Mouse (Mus musculus) kidney, adult 8-10 months (tissue): ENCODE data around the gene Gm28053.
"Not testable (repeated sequence)": the region's sequence is repeated elsewhere in the genome, so short reads cannot be mapped to it uniquely, and the experiment has no call there.

Source experiments
- DNase-seq, 2 experiments: peaks; one replicate each; pipeline ENCODE4 v3.0.0; 2022

The Gm28053 gene

GRCm38 (mm10) chr6:48718455-48718854 lies at the start of gene Gm28053, which contains the start of gene Gimap7:
Gene Gm28053 (plus strand): TSS chr6:48718607.
Gene Gimap7 (plus strand): TSS chr6:48718621.
- no peak for DNase-seq

GRCm38 (mm10) chr6:48669446-48669969 lies 48.9 kb upstream of the Gm28053 start:
- no peak for DNase-seq

- no peak for DNase-seq
Observed at GRCm38 (mm10) chr6:48674291-48675058, 43.9 kb upstream of the Gm28053 start.

GRCm38 (mm10) chr6:48675400-48675930 lies 42.9 kb upstream of the Gm28053 start:
- DNase-seq = no peak

- DNase-seq = peak; percentile 71 to 73
Observed at GRCm38 (mm10) chr6:48675931-48676859, 42.2 kb upstream of the Gm28053 start, which contains the start of gene Gimap9. Gene Gimap9 (plus strand): TSS chr6:48676129.

- DNase-seq = no peak
Observed at GRCm38 (mm10) chr6:48676860-48677415, 41.5 kb upstream of the Gm28053 start.

GRCm38 (mm10) chr6:48677492-48678345 lies 40.7 kb upstream of the Gm28053 start:
- DNase-seq = no peak

- DNase-seq = no peak
Observed at GRCm38 (mm10) chr6:48678391-48678790, 40.0 kb upstream of the Gm28053 start.

GRCm38 (mm10) chr6:48679701-48680100 lies 38.7 kb upstream of the Gm28053 start:
- no peak for DNase-seq

GRCm38 (mm10) chr6:48680421-48680820 lies 38.0 kb upstream of the Gm28053 start:
- no peak for DNase-seq

GRCm38 (mm10) chr6:48681472-48682090 lies 36.8 kb upstream of the Gm28053 start:
- DNase-seq = peak in 1 of 2 experiments; percentile 28

GRCm38 (mm10) chr6:48682271-48682670 lies 36.1 kb upstream of the Gm28053 start:
- no peak for DNase-seq

GRCm38 (mm10) chr6:48683263-48683821 lies 35.1 kb upstream of the Gm28053 start:
- DNase-seq = not testable (repeated sequence)

- no peak for DNase-seq
Observed at GRCm38 (mm10) chr6:48684319-48684718, 34.1 kb upstream of the Gm28053 start, which contains the start of gene Gimap4. Gene Gimap4 (plus strand): TSS chr6:48684549.

GRCm38 (mm10) chr6:48684806-48685205 lies 33.6 kb upstream of the Gm28053 start:
- DNase-seq = no peak

- DNase-seq = no peak
Observed at GRCm38 (mm10) chr6:48685251-48685650, 33.2 kb upstream of the Gm28053 start.

- no peak for DNase-seq
Observed at GRCm38 (mm10) chr6:48685694-48686665, 32.4 kb upstream of the Gm28053 start.

- no peak for DNase-seq
Observed at GRCm38 (mm10) chr6:48687077-48687476, 31.3 kb upstream of the Gm28053 start.

GRCm38 (mm10) chr6:48689320-48689719 lies 29.1 kb upstream of the Gm28053 start:
- no peak for DNase-seq
